Mouse (Mus musculus): Measurements from ENCODE around the gene Nfe2l3. TPM values are rescaled to one million over a fixed set of nuclear protein-coding genes. Genes with fewer than 3 reads are reported as not detected.
"Not testable (repeated sequence)": the region's sequence is repeated elsewhere in the genome, so short reads cannot be mapped to it uniquely, and the experiment has no call there.

Gene Nfe2l3
- polyA plus RNA-seq, 1 experiment from 2014 or later: 2.8 TPM

DNA sequence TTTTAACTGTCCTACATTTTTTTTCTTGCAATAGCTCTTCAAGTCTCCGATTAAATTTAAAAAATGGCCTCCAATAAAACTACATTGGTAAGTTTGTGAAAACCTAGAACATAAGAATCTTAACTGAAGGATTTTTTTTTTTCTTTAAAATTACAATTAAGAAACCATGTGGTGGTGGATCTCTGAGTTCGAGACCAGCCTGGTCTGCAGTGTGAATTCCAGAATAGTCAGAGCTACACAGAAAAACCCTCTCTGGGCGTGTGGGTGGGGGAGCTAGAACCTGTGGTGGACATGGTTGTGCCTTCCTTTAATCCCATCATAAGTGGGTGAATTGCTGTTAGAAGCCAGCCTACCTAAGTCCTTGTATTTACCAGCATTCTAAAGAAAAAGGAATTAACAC lies 39.3 kb downstream of the Nfe2l3 start:
- Histone ChIP-seq H3K4me3 (peak overlapping the region; percentile 98), H3K9ac (peak overlapping the region; percentile 100), H3K27ac (replicated peaks) (peak overlapping the region; percentile 100), H3K9me3 (no peaks in the 10 kb centered on the region), H3K4me2 (peak overlapping the region; percentile 67), H3K27me3 (no peaks in the 10 kb centered on the region), H3K36me3 (peaks cover 42% of the 10 kb centered on the region), H3K4me1 (replicated peaks) (peaks cover 36% of the 10 kb centered on the region)
- 16% methylated on average over 3 of the region's 3 CpGs for WGBS
- ATAC-seq (ENCODE audit: low read depth): no peak

DNA sequence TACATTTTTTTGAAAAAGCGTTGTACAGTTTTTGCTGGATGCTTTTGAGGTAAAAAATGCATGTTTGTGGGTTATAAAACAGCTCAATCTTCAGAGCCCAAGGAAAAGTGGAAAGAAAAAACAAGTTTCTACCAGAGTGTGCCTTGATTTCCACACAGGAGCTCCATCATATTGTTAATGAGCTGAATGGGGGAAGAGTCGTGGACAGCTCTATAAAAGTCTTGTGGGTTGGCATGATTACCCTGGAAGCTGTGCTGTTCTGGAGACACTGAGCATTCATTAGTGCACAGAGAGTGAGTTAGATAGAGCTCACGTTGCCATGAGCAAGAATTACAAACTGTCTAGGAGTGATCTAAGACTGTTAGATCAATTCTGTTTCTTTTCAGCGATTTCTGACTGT lies 39.7 kb downstream of the Nfe2l3 start:
- no peaks in the 10 kb centered on the region for H3K27me3 ChIP-seq
- no peak for ATAC-seq (ENCODE audit: low read depth)
- H3K27ac ChIP-seq (replicated peaks): peak overlapping the region; percentile 100
- H3K4me1 ChIP-seq (replicated peaks): peaks cover 32% of the 10 kb centered on the region
- H3K36me3 ChIP-seq: peaks cover 42% of the 10 kb centered on the region
- peak overlapping the region; percentile 67 for H3K4me2 ChIP-seq
- peak overlapping the region; percentile 98 for H3K4me3 ChIP-seq
- peak overlapping the region; percentile 100 for H3K9ac ChIP-seq
- 41% methylated on average over 4 of the region's 4 CpGs for WGBS
- no peaks in the 10 kb centered on the region for H3K9me3 ChIP-seq

DNA sequence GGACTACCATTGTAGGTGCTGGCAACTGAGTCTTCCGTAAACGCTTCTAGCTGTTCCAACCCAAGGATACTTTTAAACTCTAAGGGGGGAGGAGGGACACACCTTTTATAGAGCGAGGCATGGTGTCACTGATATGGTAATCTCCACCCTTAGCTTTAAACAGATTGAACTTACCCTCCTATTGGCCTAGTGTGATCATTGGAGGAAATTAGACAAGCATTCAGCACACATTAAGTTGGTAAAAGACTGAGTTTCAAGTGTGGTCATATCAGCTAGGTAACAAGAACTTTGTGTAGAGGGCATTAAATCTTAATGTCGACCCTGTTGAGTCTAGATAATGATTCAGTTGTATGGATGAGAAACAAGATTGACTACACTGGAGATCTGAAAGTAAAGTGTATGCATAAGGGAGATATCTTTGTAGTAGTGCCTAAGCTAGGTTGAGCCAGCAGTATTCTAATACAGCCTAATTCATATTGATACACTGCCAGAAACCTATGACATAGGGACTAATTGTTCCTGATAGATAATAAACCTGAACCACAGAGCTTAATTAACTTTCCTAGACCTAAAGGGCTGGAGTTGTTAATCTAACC lies 46.8 kb downstream of the Nfe2l3 start:
- ATAC-seq (ENCODE audit: low read depth): no peak
- WGBS: 93% methylated on average over 4 of the region's 4 CpGs
- H3K9ac ChIP-seq: no peak overlapping the region

DNA sequence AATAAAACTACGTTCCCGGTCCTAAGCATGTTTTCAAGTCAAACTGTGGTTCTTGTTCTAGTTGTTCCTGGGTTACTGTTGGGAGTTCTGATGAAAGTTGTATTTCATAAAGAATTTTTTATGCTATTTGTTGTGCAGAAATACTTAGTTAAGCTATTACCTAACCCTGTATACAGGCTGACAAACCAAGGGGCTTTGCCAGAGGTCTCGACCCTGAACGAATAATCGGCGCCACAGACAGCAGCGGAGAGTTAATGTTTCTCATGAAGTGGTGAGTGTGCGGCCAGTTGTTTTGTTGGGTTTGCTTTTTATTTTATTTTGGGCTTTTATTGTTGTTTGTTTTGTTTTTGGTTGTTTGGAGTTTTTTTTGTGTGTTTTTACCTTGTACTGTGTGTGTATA lies 49.1 kb downstream of the Nfe2l3 start:
- Histone ChIP-seq H3K27ac (replicated peaks) (no peak overlapping the region), H3K27me3 (no peaks in the 10 kb centered on the region), H3K4me1 (replicated peaks) (no peaks in the 10 kb centered on the region; the same call in 1 of the 2 replicates), H3K4me3 (no peak overlapping the region), H3K4me2 (no peak overlapping the region), H3K9me3 (no peaks in the 10 kb centered on the region), H3K36me3 (peaks cover 65% of the 10 kb centered on the region), H3K9ac (no peak overlapping the region)
- no peak for ATAC-seq (ENCODE audit: low read depth)
- WGBS: 93% methylated on average over 8 of the region's 8 CpGs

More for the DNA sequence above, 46.8 kb downstream of the Nfe2l3 start:
- no peaks in the 10 kb centered on the region for H3K27me3 ChIP-seq
- no peak overlapping the region for H3K27ac ChIP-seq (replicated peaks)
- H3K4me1 ChIP-seq (replicated peaks): peaks cover 6% of the 10 kb centered on the region
- H3K4me3 ChIP-seq: no peak overlapping the region
- no peaks in the 10 kb centered on the region for H3K9me3 ChIP-seq
- peaks cover 77% of the 10 kb centered on the region for H3K36me3 ChIP-seq
- no peak overlapping the region for H3K4me2 ChIP-seq

DNA sequence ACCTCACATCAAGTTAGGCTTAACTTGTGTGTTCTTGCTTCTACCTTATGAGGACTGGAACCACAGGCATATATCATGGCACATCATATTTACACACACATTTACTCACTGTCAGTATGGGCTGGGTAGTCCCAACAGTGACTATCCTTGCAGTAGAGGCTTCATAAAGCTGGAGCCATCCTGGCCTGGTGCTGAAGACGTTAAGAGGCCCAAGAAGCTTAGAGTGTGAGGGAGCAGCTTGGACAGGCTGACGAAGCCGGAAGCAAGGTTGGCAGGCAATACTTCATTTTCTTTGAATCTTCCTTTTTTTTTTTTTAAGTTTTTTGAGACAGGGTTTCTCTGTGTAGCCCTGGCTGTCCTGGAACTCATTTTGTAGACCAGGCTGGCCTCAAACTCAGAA lies 51.4 kb downstream of the Nfe2l3 start:
- ATAC-seq (ENCODE audit: low read depth): no peak
- no peak overlapping the region for H3K4me2 ChIP-seq
- H3K4me1 ChIP-seq (replicated peaks): no peaks in the 10 kb centered on the region
- H3K4me3 ChIP-seq: no peak overlapping the region
- peaks cover 48% of the 10 kb centered on the region for H3K36me3 ChIP-seq
- H3K9me3 ChIP-seq: no peaks in the 10 kb centered on the region
- no peak overlapping the region for H3K9ac ChIP-seq
- no peaks in the 10 kb centered on the region for H3K27me3 ChIP-seq
- WGBS: 94% methylated on average over 3 of the region's 3 CpGs
- no peak overlapping the region for H3K27ac ChIP-seq (replicated peaks)

DNA sequence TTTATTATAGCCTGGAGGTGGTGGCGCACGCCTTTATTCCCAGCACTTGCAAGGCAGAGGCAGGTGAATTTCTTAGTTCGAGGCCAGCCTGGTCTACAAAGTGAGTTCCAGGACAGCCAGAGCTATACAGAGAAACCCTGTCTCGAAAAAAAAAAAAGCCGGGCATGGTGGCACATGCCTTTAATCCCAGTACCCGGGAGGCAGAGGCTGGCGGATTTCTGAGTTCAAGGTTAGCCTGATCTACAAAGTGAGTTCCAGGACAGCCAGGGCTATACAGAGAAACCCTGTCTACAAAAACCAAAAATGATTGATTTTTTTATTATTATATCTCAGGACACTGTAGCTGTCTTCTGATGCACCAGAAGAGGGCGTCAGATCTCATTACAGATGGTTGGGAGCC lies 52.1 kb downstream of the Nfe2l3 start:
- H3K36me3 ChIP-seq: peaks cover 42% of the 10 kb centered on the region
- not testable (repeated sequence) for H3K27me3 ChIP-seq; H3K9ac ChIP-seq; H3K4me1 ChIP-seq (replicated peaks); H3K4me2 ChIP-seq; H3K9me3 ChIP-seq; ATAC-seq (ENCODE audit: low read depth); H3K4me3 ChIP-seq; H3K27ac ChIP-seq (replicated peaks)
- 91% methylated on average over 8 of the region's 8 CpGs for WGBS

DNA sequence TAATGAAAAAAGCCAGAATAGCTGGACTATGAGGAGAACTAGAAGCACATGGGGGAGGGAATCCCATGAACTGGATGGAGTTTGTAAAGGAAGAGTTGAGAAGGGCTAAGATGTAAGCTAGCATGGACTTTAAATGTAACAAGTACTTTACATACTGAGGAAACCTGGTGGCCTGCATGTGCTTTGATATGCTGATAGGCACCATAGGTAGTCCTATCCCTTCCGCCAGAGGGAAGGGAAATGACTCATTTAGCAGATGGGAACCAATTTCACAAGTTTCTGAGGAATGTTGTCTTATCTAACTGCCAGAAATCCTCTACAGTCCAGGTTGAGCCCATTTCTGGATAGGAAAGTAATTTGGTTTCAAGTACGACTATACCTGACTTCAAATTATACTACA lies 53.2 kb downstream of the Nfe2l3 start:
- Histone ChIP-seq H3K36me3 (peaks cover 31% of the 10 kb centered on the region), H3K27me3 (no peaks in the 10 kb centered on the region), H3K4me2 (no peak overlapping the region), H3K9ac (no peak overlapping the region), H3K4me1 (replicated peaks) (no peaks in the 10 kb centered on the region), H3K4me3 (no peak overlapping the region), H3K9me3 (no peaks in the 10 kb centered on the region), H3K27ac (replicated peaks) (no peak overlapping the region)
- 63% methylated on average over 2 of the region's 2 CpGs for WGBS
- no peak for ATAC-seq (ENCODE audit: low read depth)

DNA sequence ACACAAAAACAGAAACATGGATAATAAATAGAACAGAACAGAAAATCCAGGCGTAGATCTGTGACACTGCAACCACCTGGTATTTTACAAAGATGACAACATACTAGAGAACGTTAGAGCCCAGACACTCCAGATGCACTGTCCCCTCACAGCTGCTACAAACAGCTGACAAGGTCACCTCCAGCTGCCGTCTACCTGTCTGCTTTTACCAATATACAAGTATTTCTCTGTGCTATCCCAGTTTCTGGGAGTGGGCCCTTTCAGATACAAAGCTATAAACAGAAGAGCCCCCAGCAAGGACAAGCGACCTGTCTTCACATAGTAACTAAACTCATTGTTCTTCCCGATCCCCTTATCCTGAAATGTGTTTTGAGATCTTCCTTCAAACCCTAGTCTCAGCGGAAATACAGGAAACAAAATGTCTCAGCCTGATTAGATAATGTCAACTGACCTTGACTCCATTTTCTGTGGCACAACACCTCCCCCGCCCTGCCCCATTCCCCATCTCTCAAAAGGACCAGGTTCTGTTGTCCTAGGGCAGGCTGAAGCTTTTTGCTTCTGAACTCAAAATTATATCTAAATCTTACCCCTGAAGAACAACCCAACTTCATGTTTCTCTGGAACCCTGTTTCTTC lies 53.7 kb downstream of the Nfe2l3 start:
- Histone ChIP-seq H3K27ac (replicated peaks) (no peak overlapping the region), H3K9ac (no peak overlapping the region), H3K4me2 (no peak overlapping the region), H3K4me3 (no peak overlapping the region), H3K9me3 (no peaks in the 10 kb centered on the region), H3K36me3 (peaks cover 25% of the 10 kb centered on the region), H3K4me1 (replicated peaks) (no peaks in the 10 kb centered on the region), H3K27me3 (no peaks in the 10 kb centered on the region)
- ATAC-seq (ENCODE audit: low read depth): no peak
- 77% methylated on average over 7 of the region's 7 CpGs for WGBS

DNA sequence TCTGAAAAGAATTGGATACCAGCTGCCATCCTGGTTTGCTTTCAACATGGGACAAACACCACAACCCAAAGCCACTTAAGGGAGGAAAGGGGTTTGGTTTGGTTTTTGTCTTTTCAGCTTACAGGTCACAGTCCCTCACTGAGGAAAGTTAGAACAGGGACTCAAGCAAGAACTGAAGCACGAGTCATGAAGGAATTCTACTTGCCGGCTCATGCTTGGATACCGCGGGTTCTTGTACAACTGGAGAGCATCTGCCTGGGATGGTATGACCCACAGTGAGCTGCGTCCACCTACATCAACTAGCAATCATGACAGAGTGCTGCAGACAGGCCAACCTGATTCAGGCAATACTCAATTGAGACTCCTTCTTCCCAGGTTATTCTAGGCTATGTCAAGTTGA lies 54.3 kb downstream of the Nfe2l3 start:
- Histone ChIP-seq H3K4me1 (replicated peaks) (no peaks in the 10 kb centered on the region), H3K9me3 (no peaks in the 10 kb centered on the region), H3K4me3 (no peak overlapping the region), H3K27me3 (no peaks in the 10 kb centered on the region), H3K4me2 (no peak overlapping the region), H3K9ac (no peak overlapping the region), H3K36me3 (peaks cover 20% of the 10 kb centered on the region), H3K27ac (replicated peaks) (no peak overlapping the region)
- no peak for ATAC-seq (ENCODE audit: low read depth)
- 93% methylated on average over 5 of the region's 5 CpGs for WGBS

DNA sequence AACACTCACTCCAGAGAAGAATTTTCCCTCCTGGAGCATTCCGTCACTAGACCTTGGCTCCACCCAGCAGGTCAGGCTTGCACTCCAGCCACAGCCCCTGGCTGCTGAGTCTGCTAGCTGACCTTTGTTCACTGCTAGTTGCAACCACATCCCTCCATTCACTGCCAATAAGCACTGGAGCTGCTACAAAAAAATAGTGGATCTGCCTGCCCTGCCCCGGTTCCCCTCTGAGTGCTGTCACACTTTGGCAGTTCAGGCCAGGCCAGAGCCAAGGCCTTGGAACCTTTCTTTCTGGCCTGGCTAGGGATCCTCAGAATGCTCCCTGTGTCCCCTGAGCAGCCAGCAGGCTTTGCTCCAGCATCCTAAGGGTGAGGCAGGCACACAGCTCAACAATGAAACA lies 57.3 kb downstream of the Nfe2l3 start:
- 75% methylated on average over 2 of the region's 2 CpGs for WGBS
- 0 out of 2 replicates have a peak, but pooled peaks cover under 1% of the 10 kb centered on the region for H3K36me3 ChIP-seq
- no peaks in the 10 kb centered on the region for H3K27me3 ChIP-seq
- no peak overlapping the region for H3K27ac ChIP-seq (replicated peaks)
- no peaks in the 10 kb centered on the region for H3K9me3 ChIP-seq
- no peak for ATAC-seq (ENCODE audit: low read depth)
- H3K4me2 ChIP-seq: no peak overlapping the region
- H3K4me1 ChIP-seq (replicated peaks): no peaks in the 10 kb centered on the region
- H3K9ac ChIP-seq: no peak overlapping the region
- H3K4me3 ChIP-seq: no peak overlapping the region

DNA sequence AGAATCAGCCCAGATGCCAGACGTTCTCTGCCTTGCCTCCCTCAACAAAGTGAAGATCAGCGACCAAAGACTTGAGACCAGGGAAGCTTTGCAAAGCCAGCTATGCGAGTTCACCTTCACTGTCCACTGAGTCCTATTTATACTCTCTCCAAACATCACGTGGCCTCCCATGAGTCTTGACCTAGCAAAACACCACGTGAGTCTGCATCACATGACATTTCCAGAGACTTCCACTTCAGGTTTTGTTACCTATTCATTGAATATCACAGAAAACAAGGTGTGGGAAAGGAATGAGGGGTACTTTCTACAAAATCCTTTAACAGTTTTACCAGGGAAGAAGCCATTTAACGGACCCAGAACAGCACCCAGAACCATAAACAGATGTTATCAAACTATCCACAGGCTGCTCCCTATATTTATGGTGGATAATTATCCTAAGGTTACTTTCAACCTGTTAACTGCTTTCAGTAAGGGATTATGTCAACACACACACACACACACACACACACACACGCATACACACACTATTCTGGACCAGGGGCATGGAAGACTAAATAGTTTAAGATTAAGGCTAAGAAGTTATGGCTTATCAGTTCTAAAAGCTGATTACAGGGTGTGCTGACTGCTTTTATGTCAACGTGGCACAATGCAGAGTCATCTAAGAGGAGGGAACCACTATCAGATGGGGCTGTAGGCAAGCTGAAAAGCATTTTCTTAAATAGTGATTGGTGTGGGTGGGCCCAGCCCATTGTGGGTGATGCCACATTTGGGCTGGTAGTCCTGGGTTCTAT lies 65.0 kb downstream of the Nfe2l3 start:
- no peaks in the 10 kb centered on the region for H3K36me3 ChIP-seq
- no peaks in the 10 kb centered on the region for H3K27me3 ChIP-seq
- WGBS: 77% methylated on average over 8 of the region's 8 CpGs
- H3K9ac ChIP-seq: no peak overlapping the region
- no peak overlapping the region for H3K27ac ChIP-seq (replicated peaks)
- H3K4me2 ChIP-seq: no peak overlapping the region
- no peaks in the 10 kb centered on the region for H3K4me1 ChIP-seq (replicated peaks)
- ATAC-seq (ENCODE audit: low read depth): no peak
- H3K9me3 ChIP-seq: no peaks in the 10 kb centered on the region
- H3K4me3 ChIP-seq: no peak overlapping the region

DNA sequence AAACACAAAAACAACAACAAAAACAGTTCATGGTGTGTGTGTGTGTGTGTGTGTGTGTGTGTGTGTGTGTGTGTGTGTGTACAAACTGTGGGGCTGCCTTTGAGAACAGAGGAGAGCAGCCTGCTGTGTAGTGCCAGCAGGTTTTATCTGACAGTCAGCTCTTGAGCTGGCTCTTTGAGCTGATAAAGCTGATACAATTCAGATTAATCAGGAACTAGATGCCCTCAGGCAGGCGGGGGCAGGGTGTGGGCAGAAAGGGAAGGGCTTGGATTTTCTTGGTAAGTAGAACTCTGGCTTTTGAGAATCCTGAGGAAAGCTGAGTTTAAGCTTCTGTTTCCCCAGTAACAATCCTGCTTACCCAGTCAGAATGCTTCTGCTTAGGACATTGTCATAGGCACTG lies 73.2 kb downstream of the Nfe2l3 start:
- H3K4me1 ChIP-seq (replicated peaks): peaks cover 5% of the 10 kb centered on the region
- H3K9ac ChIP-seq: no peak overlapping the region
- no peaks in the 10 kb centered on the region for H3K36me3 ChIP-seq
- ATAC-seq (ENCODE audit: low read depth): no peak
- H3K4me3 ChIP-seq: no peak overlapping the region
- 65% methylated on average over 1 of the region's 1 CpGs for WGBS
- H3K4me2 ChIP-seq: no peak overlapping the region
- H3K9me3 ChIP-seq: no peaks in the 10 kb centered on the region
- H3K27ac ChIP-seq (replicated peaks): no peak overlapping the region
- H3K27me3 ChIP-seq: no peaks in the 10 kb centered on the region
